Mouse (Mus musculus) kidney, postnatal 0 days (tissue): ENCODE results near the gene Ccnb1. TPM values are rescaled to one million over a fixed set of nuclear protein-coding genes. Genes with fewer than 3 reads are reported as not detected.

Source experiments
- ATAC-seq: fragments of 200-750 bp; cut with Nextera tagmentation; replicated peaks from 2 replicates; pipeline ENCODE4 v1.8.0; 2017; ENCODE audit warnings: low read depth, moderate number of reproducible peaks, moderate TSS enrichment, moderate library complexity; ENCODE audit not compliant: low FRiP score
- DNase-seq: peaks from one replicate; pipeline ENCODE4 v3.0.0-alpha.2; 2016; ENCODE audit warnings: low spot score
- H3K27ac ChIP-seq: fragments of 300-500 bp; sonication (generic); 2 replicates; pipeline ENCODE4 v1.5.1; 2014; ENCODE audit warnings: mild to moderate bottlenecking
- H3K27me3 ChIP-seq: fragments of 300-500 bp; sonication (generic); 2 replicates; pipeline ENCODE4 v1.6.1; 2014; ENCODE audit warnings: low read length, mixed read lengths; ENCODE audit not compliant: insufficient read depth
- H3K36me3 ChIP-seq: fragments of 300-500 bp; sonication (generic); 2 replicates; pipeline ENCODE4 v1.6.1; 2014; ENCODE audit warnings: low read length, mixed read lengths; ENCODE audit not compliant: insufficient read depth
- H3K4me1 ChIP-seq: fragments of 300-500 bp; sonication (generic); replicated peaks from 2 replicates; pipeline ENCODE4 v1.6.1; 2014; ENCODE audit warnings: antibody characterized with exemption, low read length, mixed read lengths; ENCODE audit not compliant: insufficient read depth
- H3K4me2 ChIP-seq: fragments of 300-500 bp; sonication (generic); 2 replicates; pipeline ENCODE4 v1.6.1; 2014; ENCODE audit warnings: mild to moderate bottlenecking, low read length, moderate library complexity, mixed read lengths
- H3K4me3 ChIP-seq: fragments of 300-500 bp; sonication (generic); replicated peaks from 2 replicates; pipeline ENCODE4 v1.5.1; 2014; ENCODE audit warnings: low read depth, low read length
- H3K9ac ChIP-seq: fragments of 300-500 bp; sonication (generic); 2 replicates; pipeline ENCODE4 v1.6.1; 2014; ENCODE audit warnings: low read depth, low read length
- H3K9me3 ChIP-seq: fragments of 300-500 bp; sonication (generic); replicated peaks from 2 replicates; pipeline ENCODE4 v1.6.1; 2016; ENCODE audit warnings: low read length, inconsistent platforms, mixed read lengths
- CTCF ChIP-seq: IDR thresholded peaks from 2 replicates; pipeline ENCODE4 v1.5.1; 2016; ENCODE audit warnings: antibody characterized with exemption, low read depth, mild to moderate bottlenecking, moderate library complexity
- WGBS: fragments of 180-500 bp; shearing (Covaris S2); extraction: QIAGEN DNeasy Blood & Tissue Kit; methylation state at CpG from one replicate; pipeline ENCODE4 v1.1.7; 2014; 5-methylcytosine and 5-hydroxymethylcytosine counted together
- polyA plus RNA-seq: library from polyadenylated mRNA; unstranded; fragments of >200 nt; fragmentation: Nextera tagmentation; extraction: Ambion mirVana; gene quantifications from 2 replicates; pipeline ENCODE4 v1.2.1, GENCODE M21; 2015

The Ccnb1 gene
- polyA plus RNA-seq, 1 experiment from 2014 or later, result 101 TPM

DNA sequence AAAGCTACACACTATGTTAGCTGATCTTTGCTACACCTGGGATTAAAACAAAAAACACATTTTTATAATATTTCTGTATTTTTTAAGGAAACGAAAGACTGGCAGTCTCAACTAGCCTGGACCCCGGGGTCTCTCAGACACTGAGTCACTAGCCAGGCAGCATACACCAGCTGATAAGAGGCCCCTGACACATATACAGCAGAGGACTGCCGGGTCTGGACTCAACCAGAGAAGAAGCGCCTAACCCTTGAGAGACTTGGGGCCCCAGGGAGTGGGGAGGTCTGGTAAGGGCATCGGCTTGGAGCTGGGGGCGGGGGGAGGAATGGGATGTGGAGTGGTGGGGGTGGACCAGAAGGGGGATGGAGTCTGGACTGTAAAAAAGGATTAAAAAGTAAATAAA lies 33.4 kb downstream of the Ccnb1 start:
- no peak overlapping the region for H3K4me2 ChIP-seq
- H3K27me3 ChIP-seq, result no peaks in the 10 kb centered on the region
- ATAC-seq (no peak), DNase-seq (no peak)
- H3K27ac ChIP-seq, result no peak overlapping the region
- no peaks in the 10 kb centered on the region for H3K9me3 ChIP-seq
- no peak overlapping the region for H3K9ac ChIP-seq
- no peaks in the 10 kb centered on the region for H3K4me1 ChIP-seq
- WGBS, result 83% methylated on average over 6 of the region's 6 CpGs
- TF ChIP-seq CTCF, result no peak
- H3K4me3 ChIP-seq, result no peak overlapping the region
- H3K36me3 ChIP-seq, result no peaks in the 10 kb centered on the region

DNA sequence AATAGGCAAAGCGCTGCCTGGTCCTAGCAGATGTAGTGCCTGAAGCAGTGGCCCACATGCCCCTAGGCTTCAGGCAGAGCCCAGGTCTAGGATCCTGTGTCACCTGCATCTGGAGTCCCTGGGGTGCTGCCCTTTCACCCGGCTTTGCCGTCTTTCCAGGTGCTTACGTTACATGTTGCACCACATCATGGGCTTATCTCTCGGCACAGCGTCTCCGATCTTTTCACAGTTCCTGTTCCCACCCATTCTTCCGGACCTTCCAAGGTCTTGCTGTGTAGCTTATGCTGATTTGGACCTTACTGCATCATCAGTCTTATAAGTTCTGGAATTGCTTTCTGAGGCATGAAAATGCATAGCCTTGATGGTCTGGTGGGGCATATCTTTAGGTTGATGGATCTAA lies 33.8 kb downstream of the Ccnb1 start:
- TF ChIP-seq CTCF, result no peak
- H3K4me1 ChIP-seq, result no peaks in the 10 kb centered on the region
- 93% methylated on average over 8 of the region's 8 CpGs for WGBS
- H3K9me3 ChIP-seq, result no peaks in the 10 kb centered on the region
- H3K9ac ChIP-seq, result no peak overlapping the region
- no peak overlapping the region for H3K4me2 ChIP-seq
- DNase-seq, result no peak
- no peaks in the 10 kb centered on the region for H3K36me3 ChIP-seq
- H3K27me3 ChIP-seq, result no peaks in the 10 kb centered on the region
- no peak overlapping the region for H3K4me3 ChIP-seq
- no peak for ATAC-seq
- H3K27ac ChIP-seq, result no peak overlapping the region

DNA sequence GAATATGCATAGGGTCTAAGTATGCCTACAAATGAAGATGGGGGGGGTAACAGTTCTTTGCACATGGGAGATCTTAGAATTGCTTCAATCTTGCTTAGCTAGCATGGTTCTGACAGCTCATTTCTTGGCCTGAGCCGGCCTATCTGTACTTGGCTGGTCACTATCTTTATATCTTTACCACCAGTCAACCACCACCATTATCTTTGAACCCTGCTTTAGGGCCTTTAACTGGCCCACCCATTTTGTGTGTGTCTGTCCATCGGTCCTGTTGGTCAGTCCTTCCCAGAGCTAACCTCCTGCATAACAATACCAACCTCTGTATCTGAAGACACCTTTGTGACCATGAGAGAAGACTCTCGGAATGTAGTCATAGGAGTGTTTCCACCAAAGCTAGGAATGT lies 35.0 kb downstream of the Ccnb1 start:
- no peak overlapping the region for H3K27ac ChIP-seq
- no peak for ATAC-seq
- TF ChIP-seq CTCF, result no peak
- H3K9me3 ChIP-seq, result no peaks in the 10 kb centered on the region
- H3K9ac ChIP-seq, result no peak overlapping the region
- no peaks in the 10 kb centered on the region for H3K36me3 ChIP-seq
- H3K27me3 ChIP-seq, result no peaks in the 10 kb centered on the region
- H3K4me1 ChIP-seq, result no peaks in the 10 kb centered on the region
- DNase-seq, result no peak
- no peak overlapping the region for H3K4me3 ChIP-seq
- no peak overlapping the region for H3K4me2 ChIP-seq
- WGBS, result 75% methylated on average over 3 of the region's 3 CpGs

DNA sequence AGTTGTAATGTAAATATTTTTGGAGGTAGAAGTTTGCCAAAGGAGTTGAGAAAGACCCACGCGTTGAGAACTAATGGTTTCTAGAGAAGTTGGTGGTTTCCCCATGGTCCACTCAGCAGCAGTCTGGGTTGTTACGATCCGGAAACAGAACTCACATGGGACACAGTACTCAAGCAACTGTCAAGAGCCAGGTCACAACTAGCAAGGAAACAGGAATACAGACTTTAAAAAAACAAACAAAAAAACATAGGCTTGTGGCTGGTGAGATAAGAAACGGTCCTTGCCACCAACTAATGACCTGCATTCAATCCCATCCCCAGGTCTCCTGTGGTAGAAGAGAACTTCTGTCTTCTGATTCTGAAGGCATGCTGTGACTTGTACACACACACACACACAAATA lies 35.6 kb downstream of the Ccnb1 start:
- WGBS, result 57% methylated on average over 5 of the region's 5 CpGs
- DNase-seq (peak; percentile 24), ATAC-seq (no peak)

DNA sequence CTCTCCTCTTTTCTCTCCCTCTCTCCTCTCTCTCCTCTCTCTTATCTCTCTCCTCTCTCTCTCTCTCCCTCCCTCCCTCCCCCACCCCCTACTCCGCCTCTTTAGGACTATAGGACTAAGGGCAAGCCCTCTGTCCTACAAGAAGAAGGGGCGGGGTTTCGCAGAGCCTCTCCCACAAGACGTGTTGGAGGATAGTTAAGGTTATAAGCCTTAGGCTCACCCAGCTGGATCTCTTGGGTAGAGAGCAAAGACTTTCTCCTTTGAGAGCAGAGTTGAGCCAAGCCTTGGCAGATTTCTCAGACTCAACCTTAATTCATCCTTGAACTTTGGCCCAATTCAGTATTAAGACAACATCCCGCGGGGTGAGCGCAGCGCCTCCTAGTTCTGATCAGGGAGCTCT lies 37.7 kb downstream of the Ccnb1 start:
- no peak overlapping the region for H3K27ac ChIP-seq
- no peaks in the 10 kb centered on the region for H3K9me3 ChIP-seq
- no peaks in the 10 kb centered on the region for H3K36me3 ChIP-seq
- no peak overlapping the region for H3K4me3 ChIP-seq
- DNase-seq (no peak), ATAC-seq (no peak)
- 61% methylated on average over 8 of the region's 8 CpGs for WGBS
- H3K4me2 ChIP-seq, result no peak overlapping the region
- no peaks in the 10 kb centered on the region for H3K4me1 ChIP-seq
- H3K27me3 ChIP-seq, result no peaks in the 10 kb centered on the region
- no peak for TF ChIP-seq CTCF
- no peak overlapping the region for H3K9ac ChIP-seq

More for the DNA sequence above, 35.6 kb downstream of the Ccnb1 start:
- TF ChIP-seq CTCF, result no peak
- Histone ChIP-seq H3K4me2 (no peak overlapping the region), H3K9ac (no peak overlapping the region), H3K4me1 (no peaks in the 10 kb centered on the region), H3K9me3 (no peaks in the 10 kb centered on the region), H3K36me3 (no peaks in the 10 kb centered on the region), H3K27me3 (no peaks in the 10 kb centered on the region), H3K27ac (no peak overlapping the region), H3K4me3 (no peak overlapping the region)

DNA sequence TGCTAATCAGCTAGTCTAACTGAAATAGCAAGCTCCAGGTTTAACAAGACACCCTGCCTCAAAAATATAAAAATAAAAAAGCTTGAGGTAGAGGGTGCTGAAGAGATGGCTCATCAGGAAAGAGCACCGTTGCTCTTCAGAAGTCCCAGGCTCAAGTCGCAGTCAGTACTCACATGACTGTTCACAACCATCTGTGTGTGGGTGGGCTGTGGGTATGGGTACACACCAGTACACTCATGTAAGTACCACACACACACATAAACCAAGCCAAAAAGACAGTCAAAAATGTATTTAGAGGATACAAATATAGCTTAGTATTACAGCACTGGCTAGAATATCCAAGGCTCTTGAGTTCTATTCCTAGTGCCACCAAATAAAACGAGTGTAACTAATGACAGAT lies 40.3 kb downstream of the Ccnb1 start:
- H3K27me3 ChIP-seq, result no peaks in the 10 kb centered on the region
- no peak overlapping the region for H3K4me2 ChIP-seq
- H3K4me1 ChIP-seq, result 0 out of 2 replicates have a peak, but pooled peaks cover 5% of the 10 kb centered on the region
- H3K27ac ChIP-seq, result no peak overlapping the region
- WGBS, result 88% methylated on average over 3 of the region's 3 CpGs
- DNase-seq (no peak), ATAC-seq (no peak)
- no peak overlapping the region for H3K4me3 ChIP-seq
- TF ChIP-seq CTCF, result no peak
- no peak overlapping the region for H3K9ac ChIP-seq
- no peaks in the 10 kb centered on the region for H3K36me3 ChIP-seq
- H3K9me3 ChIP-seq, result no peaks in the 10 kb centered on the region

DNA sequence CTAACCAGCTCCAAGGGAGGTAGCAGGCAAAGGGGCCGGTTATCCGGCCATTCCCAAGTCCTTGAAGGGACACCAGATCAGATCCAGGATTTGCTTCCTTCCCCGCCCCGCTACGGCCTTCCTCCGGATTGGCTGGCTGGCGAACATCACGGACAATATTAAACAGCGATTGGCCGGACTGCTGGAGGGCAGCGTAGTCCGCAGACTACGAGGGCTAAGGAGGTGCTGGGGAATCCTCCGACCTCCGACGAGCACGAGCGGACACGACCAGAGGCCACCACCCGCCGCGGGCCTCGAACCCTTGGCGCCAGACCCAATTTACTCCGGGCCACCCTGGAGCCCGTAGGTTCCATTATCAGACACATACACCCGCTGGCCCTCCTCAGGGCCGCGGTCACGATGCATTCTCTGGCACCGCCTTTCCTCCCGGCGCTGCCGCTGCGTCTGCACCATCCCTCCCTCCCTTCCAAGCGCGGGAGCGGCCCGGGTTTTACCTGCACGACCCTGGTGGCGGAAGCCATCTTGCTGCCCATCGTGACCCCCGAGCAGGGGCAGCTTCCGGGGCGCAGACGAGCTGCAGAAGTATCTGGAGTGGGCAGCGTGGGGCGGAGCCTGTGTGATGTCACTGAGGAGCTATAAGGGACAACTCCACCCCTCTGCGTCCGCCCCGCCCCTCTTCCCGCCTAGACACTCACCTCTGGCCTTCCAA lies 42.2 kb downstream of the Ccnb1 start, which contains the start of gene Mrps36:
TSS of gene Mrps36 (minus strand) at position 624 of the 709 bp plus-strand sequence.
- under 1% methylated on average over 52 of the region's 52 CpGs for WGBS
- H3K4me3 ChIP-seq, result peak within 1 kb of the TSS; percentile 78
- peak within 1 kb of the TSS; percentile 75 for H3K9ac ChIP-seq
- peak; percentile 14; the same call in 1 of the 2 replicates for TF ChIP-seq CTCF
- H3K9me3 ChIP-seq, result no peaks in the 10 kb centered on the region
- H3K27me3 ChIP-seq, result no peaks in the 10 kb centered on the region
- H3K27ac ChIP-seq, result peak within 1 kb of the TSS; percentile 96
- ATAC-seq (peak; percentile 95), DNase-seq (peak; percentile 98)
- H3K4me2 ChIP-seq, result peak within 1 kb of the TSS; percentile 59
- H3K36me3 ChIP-seq, result no peaks in the 10 kb centered on the region
- 0 out of 2 replicates have a peak, but pooled peaks cover 5% of the 10 kb centered on the region for H3K4me1 ChIP-seq
